Mouse (Mus musculus) spleen, adult 2 months (tissue): ENCODE data around the gene Ankrd53.

Experiments used
- CTCF ChIP-seq: fragments of 200-500 bp; IDR thresholded peaks from 2 replicates; pipeline ENCODE4 v1.5.1; 2011; ENCODE audit warnings: mild to moderate bottlenecking, inconsistent platforms; ENCODE audit not compliant: insufficient read depth, insufficient read length, insufficient replicate concordance; ENCODE audit errors: extremely low read depth
- POLR2A ChIP-seq: fragments of 200-500 bp; IDR thresholded peaks from 2 replicates; pipeline ENCODE4 v1.6.1; 2011; ENCODE audit warnings: low read depth, low read length, inconsistent platforms

- no peak for TF ChIP-seq POLR2A
- no peak for TF ChIP-seq CTCF
Observed at GRCm38 (mm10) chr6:83714221-83715123, 48.0 kb upstream of the Ankrd53 start.
